Mouse (Mus musculus): ENCODE measurements around the gene Btg3. TPM values are rescaled to one million over a fixed set of nuclear protein-coding genes. Genes with fewer than 3 reads are reported as not detected.

The Btg3 gene
- polyA plus RNA-seq, 1 experiment from 2014 or later = 58.4 TPM

GRCm38 (mm10) chr16:78343792-78344191 lies 33.2 kb downstream of the Btg3 start:
- Histone ChIP-seq H3K4me3 (no peak overlapping the region), H3K27me3 (no peaks in the 10 kb centered on the region), H3K9me3 (no peaks in the 10 kb centered on the region), H3K27ac (peak overlapping the region; percentile 65; the same call in 1 of the 2 replicates), H3K4me1 (peaks cover 10% of the 10 kb centered on the region), H3K36me3 (no peaks in the 10 kb centered on the region), H3K4me2 (peak overlapping the region; percentile 12; the same call in 1 of the 2 replicates), H3K9ac (no peak overlapping the region)
- ATAC-seq (ENCODE audit: insufficient number of reproducible peaks, low FRiP score, low TSS enrichment, low read depth) = peak; percentile 75; the same call in 1 of the 2 replicates
- 20% methylated on average over 6 of the region's 6 CpGs for WGBS

DNA sequence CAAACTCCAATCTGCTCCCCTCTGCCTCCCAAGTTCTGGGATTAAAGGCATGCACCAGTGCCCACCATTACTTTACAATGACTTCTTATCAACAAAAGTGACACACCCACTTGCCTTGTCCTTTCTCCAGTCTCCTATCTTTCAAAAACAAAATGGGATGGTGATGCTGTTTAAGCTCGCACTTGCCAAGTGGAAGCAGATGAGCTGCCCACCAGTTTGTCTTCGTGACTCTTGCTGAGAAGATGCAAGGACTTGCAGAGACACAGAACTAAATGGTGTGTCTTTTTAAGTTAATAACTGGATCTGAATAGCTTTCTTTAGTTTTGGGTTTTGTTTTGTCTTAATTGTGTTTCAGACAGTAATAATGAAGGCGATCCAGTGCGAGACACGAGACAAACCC lies 34.2 kb downstream of the Btg3 start:
- Histone ChIP-seq H3K4me2 (no peak overlapping the region), H3K27me3 (no peaks in the 10 kb centered on the region), H3K27ac (no peak overlapping the region), H3K36me3 (no peaks in the 10 kb centered on the region), H3K9me3 (no peaks in the 10 kb centered on the region), H3K4me1 (peaks cover 10% of the 10 kb centered on the region), H3K4me3 (no peak overlapping the region), H3K9ac (no peak overlapping the region)
- no peak for ATAC-seq (ENCODE audit: insufficient number of reproducible peaks, low FRiP score, low TSS enrichment, low read depth)
- 93% methylated on average over 5 of the region's 5 CpGs for WGBS

- Histone ChIP-seq H3K27ac (no peak overlapping the region), H3K4me3 (no peak overlapping the region), H3K27me3 (no peaks in the 10 kb centered on the region), H3K9ac (no peak overlapping the region), H3K36me3 (no peaks in the 10 kb centered on the region), H3K4me1 (peaks cover 10% of the 10 kb centered on the region), H3K9me3 (no peaks in the 10 kb centered on the region), H3K4me2 (no peak overlapping the region)
- 85% methylated on average over 4 of the region's 4 CpGs for WGBS
- ATAC-seq (ENCODE audit: insufficient number of reproducible peaks, low FRiP score, low TSS enrichment, low read depth) = no peak
These were observed 35.6 kb downstream of the Btg3 start for GRCm38 (mm10) chr16:78341356-78341755.

DNA sequence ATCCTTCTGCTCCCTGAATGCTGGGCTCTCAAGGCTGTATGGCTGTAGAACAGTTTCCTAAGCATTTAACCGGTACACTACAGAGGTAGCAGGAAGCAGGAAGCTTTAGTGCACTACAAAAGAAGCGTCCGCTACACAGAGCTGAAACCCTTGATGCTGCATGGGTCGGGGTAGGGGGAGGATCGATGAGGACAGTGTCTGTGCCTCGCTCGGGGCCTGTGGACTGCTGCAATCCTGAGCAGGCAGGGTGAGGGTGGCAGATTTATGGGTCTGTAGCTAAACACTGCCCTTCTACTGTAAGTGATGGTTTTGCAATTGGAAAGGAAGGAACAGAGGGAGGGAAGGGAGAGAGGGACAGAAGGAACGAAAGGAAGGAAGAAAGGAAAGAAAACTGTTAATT lies 39.8 kb downstream of the Btg3 start:
- Histone ChIP-seq H3K36me3 (peaks cover 20% of the 10 kb centered on the region), H3K4me3 (no peak overlapping the region), H3K27ac (no peak overlapping the region), H3K9ac (no peak overlapping the region), H3K9me3 (no peaks in the 10 kb centered on the region), H3K4me1 (no peaks in the 10 kb centered on the region), H3K4me2 (no peak overlapping the region), H3K27me3 (no peaks in the 10 kb centered on the region)
- ATAC-seq (ENCODE audit: insufficient number of reproducible peaks, low FRiP score, low TSS enrichment, low read depth) = no peak
- WGBS = 51% methylated on average over 8 of the region's 8 CpGs

DNA sequence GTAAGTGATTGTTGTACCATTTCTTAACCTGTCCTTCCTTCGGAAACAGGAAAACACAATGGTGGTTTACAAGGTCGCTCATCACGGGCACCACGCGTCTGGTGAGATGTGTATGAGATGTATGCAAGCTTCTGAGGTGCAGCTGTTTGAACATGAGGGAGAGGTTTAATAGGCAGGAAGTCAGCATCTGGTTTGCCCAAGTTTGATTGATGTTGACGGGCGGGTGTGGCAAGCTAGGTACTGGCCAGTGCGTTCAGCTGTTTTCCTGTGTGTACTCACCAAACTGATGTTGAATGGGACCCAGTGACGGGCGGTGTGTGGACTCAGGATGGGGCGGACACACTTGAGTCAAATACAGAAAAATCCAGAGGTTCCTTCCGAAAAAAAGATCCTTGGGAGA lies 49.0 kb downstream of the Btg3 start:
- H3K4me1 ChIP-seq = no peaks in the 10 kb centered on the region
- WGBS = 77% methylated on average over 12 of the region's 12 CpGs
- no peak overlapping the region for H3K4me2 ChIP-seq
- ATAC-seq (ENCODE audit: insufficient number of reproducible peaks, low FRiP score, low TSS enrichment, low read depth) = no peak
- H3K27ac ChIP-seq = no peak overlapping the region
- H3K9ac ChIP-seq = no peak overlapping the region
- peaks cover 18% of the 10 kb centered on the region for H3K36me3 ChIP-seq
- H3K4me3 ChIP-seq = no peak overlapping the region
- H3K9me3 ChIP-seq = no peaks in the 10 kb centered on the region
- H3K27me3 ChIP-seq = no peaks in the 10 kb centered on the region

DNA sequence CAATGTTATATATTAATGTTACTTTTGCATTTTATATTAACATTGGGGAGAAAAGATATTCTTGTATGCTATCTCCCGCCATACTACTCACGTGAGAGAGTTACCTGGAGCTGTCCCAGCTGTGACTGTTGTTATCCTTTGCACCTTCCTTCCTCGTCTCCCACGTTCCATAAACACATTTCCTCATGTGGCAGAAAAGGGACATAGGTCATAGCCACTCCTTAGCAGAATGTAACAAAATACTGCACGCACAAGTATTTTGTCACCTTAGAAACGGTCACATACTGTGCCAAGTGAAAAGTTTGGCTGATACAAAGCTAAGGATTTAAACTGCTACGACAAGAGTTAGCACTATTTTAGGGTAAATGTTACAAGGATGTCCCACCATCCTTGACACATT lies 49.4 kb downstream of the Btg3 start:
- no peak overlapping the region for H3K4me3 ChIP-seq
- H3K4me1 ChIP-seq = no peaks in the 10 kb centered on the region
- 86% methylated on average over 7 of the region's 7 CpGs for WGBS
- H3K4me2 ChIP-seq = no peak overlapping the region
- no peak for ATAC-seq (ENCODE audit: insufficient number of reproducible peaks, low FRiP score, low TSS enrichment, low read depth)
- no peaks in the 10 kb centered on the region for H3K9me3 ChIP-seq
- H3K27ac ChIP-seq = no peak overlapping the region
- peaks cover 14% of the 10 kb centered on the region; the same call in 1 of the 2 replicates for H3K36me3 ChIP-seq
- no peaks in the 10 kb centered on the region for H3K27me3 ChIP-seq
- H3K9ac ChIP-seq = no peak overlapping the region

GRCm38 (mm10) chr16:78325972-78326848 lies 50.8 kb downstream of the Btg3 start:
- Histone ChIP-seq H3K9ac (no peak overlapping the region), H3K27me3 (no peaks in the 10 kb centered on the region), H3K27ac (no peak overlapping the region), H3K36me3 (peaks cover 12% of the 10 kb centered on the region; the same call in 1 of the 2 replicates), H3K4me3 (no peak overlapping the region), H3K4me1 (no peaks in the 10 kb centered on the region; the same call in 1 of the 2 replicates), H3K4me2 (no peak overlapping the region), H3K9me3 (no peaks in the 10 kb centered on the region)
- WGBS = 82% methylated on average over 27 of the region's 27 CpGs
- ATAC-seq (ENCODE audit: insufficient number of reproducible peaks, low FRiP score, low TSS enrichment, low read depth) = no peak

DNA sequence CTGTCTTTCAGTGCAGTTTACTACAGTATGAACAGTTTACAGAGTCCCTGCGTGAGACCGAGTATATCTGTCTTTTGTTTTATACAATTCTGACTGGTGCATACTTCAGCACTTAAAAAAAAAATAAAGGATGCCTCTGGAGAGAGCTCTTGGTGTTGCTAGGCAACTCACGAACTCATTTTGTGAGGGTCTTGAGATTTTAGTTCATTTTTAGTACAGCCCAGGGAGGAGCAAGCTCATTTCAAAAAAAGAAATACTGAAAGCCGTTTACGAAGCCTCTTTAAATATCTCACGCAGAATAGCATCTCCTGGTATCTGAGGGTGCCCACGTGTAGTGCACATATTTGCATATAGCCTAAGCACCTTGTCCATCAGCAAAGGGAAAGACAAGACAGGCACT lies 54.9 kb downstream of the Btg3 start:
- Histone ChIP-seq H3K9me3 (no peaks in the 10 kb centered on the region), H3K9ac (no peak overlapping the region), H3K4me2 (no peak overlapping the region), H3K36me3 (peaks cover 6% of the 10 kb centered on the region; the same call in 1 of the 2 replicates), H3K4me1 (peaks cover 2% of the 10 kb centered on the region; the same call in 1 of the 2 replicates), H3K27me3 (no peaks in the 10 kb centered on the region), H3K4me3 (no peak overlapping the region), H3K27ac (no peak overlapping the region)
- 43% methylated on average over 7 of the region's 7 CpGs for WGBS
- no peak for ATAC-seq (ENCODE audit: insufficient number of reproducible peaks, low FRiP score, low TSS enrichment, low read depth)

- Histone ChIP-seq H3K9ac (no peak overlapping the region), H3K4me2 (no peak overlapping the region), H3K9me3 (no peaks in the 10 kb centered on the region), H3K36me3 (0 out of 2 replicates have a peak, but pooled peaks cover 4% of the 10 kb centered on the region), H3K4me1 (peaks cover 2% of the 10 kb centered on the region; the same call in 1 of the 2 replicates), H3K4me3 (no peak overlapping the region), H3K27ac (no peak overlapping the region), H3K27me3 (no peaks in the 10 kb centered on the region)
- 36% methylated on average over 7 of the region's 7 CpGs for WGBS
- no peak for ATAC-seq (ENCODE audit: insufficient number of reproducible peaks, low FRiP score, low TSS enrichment, low read depth)
These were observed 55.4 kb downstream of the Btg3 start for GRCm38 (mm10) chr16:78321559-78321958.

GRCm38 (mm10) chr16:78319711-78320110 lies 57.3 kb downstream of the Btg3 start:
- H3K27ac ChIP-seq = no peak overlapping the region
- 77% methylated on average over 7 of the region's 7 CpGs for WGBS
- no peaks in the 10 kb centered on the region for H3K9me3 ChIP-seq
- H3K4me3 ChIP-seq = no peak overlapping the region
- no peak overlapping the region for H3K4me2 ChIP-seq
- H3K9ac ChIP-seq = no peak overlapping the region
- H3K36me3 ChIP-seq = no peaks in the 10 kb centered on the region
- ATAC-seq (ENCODE audit: insufficient number of reproducible peaks, low FRiP score, low TSS enrichment, low read depth) = no peak
- no peaks in the 10 kb centered on the region for H3K27me3 ChIP-seq
- peaks cover 2% of the 10 kb centered on the region; the same call in 1 of the 2 replicates for H3K4me1 ChIP-seq

DNA sequence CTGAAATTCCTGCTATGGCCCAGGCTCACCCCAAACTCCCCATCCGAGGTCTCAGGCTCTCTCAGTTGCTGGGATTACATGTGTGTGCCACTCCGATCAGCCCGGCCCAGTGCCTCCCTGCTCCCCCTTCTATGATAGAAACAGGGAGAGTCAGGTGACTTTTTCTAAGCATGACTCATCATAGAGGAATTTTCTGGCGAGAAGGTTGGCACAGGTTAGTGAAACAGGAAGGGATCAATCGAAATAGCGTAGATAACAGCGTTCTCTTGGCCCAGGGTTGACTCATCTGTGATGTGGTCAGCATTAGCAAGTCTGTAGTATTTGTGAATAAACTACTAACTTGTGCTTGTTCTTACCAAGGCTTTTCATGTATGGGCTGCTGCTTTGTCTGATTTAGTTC lies 59.0 kb downstream of the Btg3 start:
- Histone ChIP-seq H3K36me3 (no peaks in the 10 kb centered on the region), H3K9ac (no peak overlapping the region), H3K9me3 (no peaks in the 10 kb centered on the region), H3K4me1 (peaks cover 7% of the 10 kb centered on the region; the same call in 1 of the 2 replicates), H3K27ac (no peak overlapping the region), H3K4me3 (no peak overlapping the region), H3K4me2 (no peak overlapping the region), H3K27me3 (no peaks in the 10 kb centered on the region)
- WGBS = 60% methylated on average over 7 of the region's 7 CpGs
- no peak for ATAC-seq (ENCODE audit: insufficient number of reproducible peaks, low FRiP score, low TSS enrichment, low read depth)

GRCm38 (mm10) chr16:78316849-78317248 lies 60.1 kb downstream of the Btg3 start:
- Histone ChIP-seq H3K27ac (no peak overlapping the region), H3K9me3 (no peaks in the 10 kb centered on the region), H3K4me1 (peaks cover 7% of the 10 kb centered on the region; the same call in 1 of the 2 replicates), H3K27me3 (no peaks in the 10 kb centered on the region), H3K4me2 (no peak overlapping the region), H3K9ac (no peak overlapping the region), H3K36me3 (no peaks in the 10 kb centered on the region), H3K4me3 (no peak overlapping the region)
- ATAC-seq (ENCODE audit: insufficient number of reproducible peaks, low FRiP score, low TSS enrichment, low read depth) = no peak
- WGBS = 86% methylated on average over 9 of the region's 9 CpGs

All from limb, embryonic 15.5 days (tissue).